Mouse (Mus musculus) hindbrain, embryonic 15.5 days (tissue): ENCODE measurements at regions not wholly inside any gene's neighbourhood (a gene's known extent, or its start where the extent isn't known, plus 50 kb on each side); places are given as distances from the start of the nearest gene placed in this dataset.

Experiments used
- ATAC-seq: fragments of 200-750 bp; cut with Nextera tagmentation; 2 replicates; pipeline ENCODE4 v1.8.0; 2017; ENCODE audit warnings: low read depth, moderate number of reproducible peaks, moderate TSS enrichment; ENCODE audit not compliant: low FRiP score
- H3K27ac ChIP-seq: fragments of 300-500 bp; sonication (generic); replicated peaks from 2 replicates; pipeline ENCODE4 v1.5.1; 2015; ENCODE audit warnings: mild to moderate bottlenecking, inconsistent platforms
- H3K27me3 ChIP-seq: fragments of 300-500 bp; sonication (generic); 2 replicates; pipeline ENCODE4 v1.6.1; 2015; ENCODE audit warnings: control low read depth, inconsistent platforms
- H3K36me3 ChIP-seq: fragments of 300-500 bp; sonication (generic); 2 replicates; pipeline ENCODE4 v1.6.1; 2015; ENCODE audit warnings: control low read depth, inconsistent platforms
- H3K4me1 ChIP-seq: fragments of 300-500 bp; sonication (generic); replicated peaks from 2 replicates; pipeline ENCODE4 v1.6.1; 2015; ENCODE audit warnings: control low read depth, inconsistent platforms
- H3K4me2 ChIP-seq: fragments of 300-500 bp; sonication (generic); 2 replicates; pipeline ENCODE4 v1.6.1; 2015; ENCODE audit warnings: moderate library complexity, mild to moderate bottlenecking, inconsistent platforms
- H3K4me3 ChIP-seq: fragments of 300-500 bp; sonication (generic); 2 replicates; pipeline ENCODE4 v1.5.1; 2015; ENCODE audit warnings: mild to moderate bottlenecking, inconsistent platforms
- H3K9ac ChIP-seq: fragments of 300-500 bp; sonication (generic); 2 replicates; pipeline ENCODE4 v1.6.1; 2015; ENCODE audit warnings: inconsistent platforms
- H3K9me3 ChIP-seq: fragments of 300-500 bp; sonication (generic); 2 replicates; pipeline ENCODE4 v1.6.1; 2016; ENCODE audit warnings: control low read depth, inconsistent platforms
- WGBS: fragments of 180-500 bp; shearing (Covaris S2); methylation state at CpG from one replicate; pipeline ENCODE4 v1.1.7; 2015; 5-methylcytosine and 5-hydroxymethylcytosine counted together

- ATAC-seq, result no peak
- Histone ChIP-seq H3K36me3 (no peaks in the 10 kb centered on the region), H3K4me3 (no peak overlapping the region), H3K27ac (no peak overlapping the region), H3K4me1 (no peaks in the 10 kb centered on the region), H3K4me2 (no peak overlapping the region), H3K27me3 (no peaks in the 10 kb centered on the region), H3K9ac (no peak overlapping the region), H3K9me3 (no peaks in the 10 kb centered on the region)
Observed at GRCm38 (mm10) chr8:102845362-102845761, 59.9 kb upstream of the Cdh11 start.

GRCm38 (mm10) chr8:102860021-102860420 lies 74.6 kb upstream of the Cdh11 start:
- H3K4me3 ChIP-seq, result no peak overlapping the region
- H3K9ac ChIP-seq, result no peak overlapping the region
- WGBS, result 86% methylated on average over 1 of the region's 1 CpGs
- H3K36me3 ChIP-seq, result no peaks in the 10 kb centered on the region
- H3K4me1 ChIP-seq, result no peaks in the 10 kb centered on the region
- no peaks in the 10 kb centered on the region for H3K9me3 ChIP-seq
- H3K27me3 ChIP-seq, result no peaks in the 10 kb centered on the region
- H3K27ac ChIP-seq, result no peak overlapping the region
- H3K4me2 ChIP-seq, result no peak overlapping the region
- no peak for ATAC-seq

- ATAC-seq, result no peak
- no peak overlapping the region for H3K27ac ChIP-seq
- H3K36me3 ChIP-seq, result no peaks in the 10 kb centered on the region
- no peaks in the 10 kb centered on the region for H3K4me1 ChIP-seq
- H3K9ac ChIP-seq, result no peak overlapping the region
- no peak overlapping the region for H3K4me2 ChIP-seq
- no peaks in the 10 kb centered on the region for H3K9me3 ChIP-seq
- no peaks in the 10 kb centered on the region for H3K27me3 ChIP-seq
- 88% methylated on average over 2 of the region's 2 CpGs for WGBS
- no peak overlapping the region for H3K4me3 ChIP-seq
Observed at GRCm38 (mm10) chr8:102899525-102899924, 114.1 kb upstream of the Cdh11 start.

- WGBS, result 53% methylated on average over 5 of the region's 5 CpGs
- no peak overlapping the region for H3K27ac ChIP-seq
- no peak overlapping the region for H3K4me2 ChIP-seq
- no peak for ATAC-seq
- no peaks in the 10 kb centered on the region for H3K36me3 ChIP-seq
- no peaks in the 10 kb centered on the region for H3K9me3 ChIP-seq
- H3K4me3 ChIP-seq, result no peak overlapping the region
- no peak overlapping the region for H3K9ac ChIP-seq
- no peaks in the 10 kb centered on the region for H3K27me3 ChIP-seq
- H3K4me1 ChIP-seq, result no peaks in the 10 kb centered on the region
Observed at GRCm38 (mm10) chr8:102900662-102901061, 115.2 kb upstream of the Cdh11 start.

GRCm38 (mm10) chr8:102907444-102907843 lies 122.0 kb upstream of the Cdh11 start:
- H3K4me2 ChIP-seq, result no peak overlapping the region
- no peaks in the 10 kb centered on the region for H3K4me1 ChIP-seq
- ATAC-seq, result no peak
- H3K27me3 ChIP-seq, result no peaks in the 10 kb centered on the region
- WGBS, result 67% methylated on average over 2 of the region's 2 CpGs
- H3K9me3 ChIP-seq, result no peaks in the 10 kb centered on the region
- no peak overlapping the region for H3K9ac ChIP-seq
- no peaks in the 10 kb centered on the region for H3K36me3 ChIP-seq
- H3K4me3 ChIP-seq, result no peak overlapping the region
- H3K27ac ChIP-seq, result no peak overlapping the region

- no peak overlapping the region for H3K4me2 ChIP-seq
- 20% methylated on average over 3 of the region's 3 CpGs for WGBS
- no peak overlapping the region for H3K4me3 ChIP-seq
- H3K4me1 ChIP-seq, result no peaks in the 10 kb centered on the region; the same call in 1 of the 2 replicates
- H3K9me3 ChIP-seq, result no peaks in the 10 kb centered on the region
- ATAC-seq, result no peak
- H3K9ac ChIP-seq, result no peak overlapping the region
- H3K36me3 ChIP-seq, result no peaks in the 10 kb centered on the region
- no peak overlapping the region for H3K27ac ChIP-seq
- H3K27me3 ChIP-seq, result no peaks in the 10 kb centered on the region
Observed at GRCm38 (mm10) chr8:102931342-102931835, 145.9 kb upstream of the Cdh11 start.

- H3K4me1 ChIP-seq, result no peaks in the 10 kb centered on the region
- no peak for ATAC-seq
- H3K9me3 ChIP-seq, result no peaks in the 10 kb centered on the region
- H3K9ac ChIP-seq, result no peak overlapping the region
- no peak overlapping the region for H3K4me3 ChIP-seq
- no peaks in the 10 kb centered on the region for H3K27me3 ChIP-seq
- H3K27ac ChIP-seq, result no peak overlapping the region
- no peaks in the 10 kb centered on the region for H3K36me3 ChIP-seq
- 89% methylated on average over 2 of the region's 2 CpGs for WGBS
- no peak overlapping the region for H3K4me2 ChIP-seq
Observed at GRCm38 (mm10) chr8:102938771-102939170, 153.3 kb upstream of the Cdh11 start.

- H3K9ac ChIP-seq, result no peak overlapping the region
- H3K27me3 ChIP-seq, result no peaks in the 10 kb centered on the region
- H3K9me3 ChIP-seq, result no peaks in the 10 kb centered on the region
- 95% methylated on average over 5 of the region's 5 CpGs for WGBS
- H3K4me1 ChIP-seq, result no peaks in the 10 kb centered on the region
- no peak for ATAC-seq
- no peak overlapping the region for H3K27ac ChIP-seq
- no peaks in the 10 kb centered on the region for H3K36me3 ChIP-seq
- H3K4me3 ChIP-seq, result no peak overlapping the region
- H3K4me2 ChIP-seq, result no peak overlapping the region
Observed at GRCm38 (mm10) chr8:102945546-102945945, 160.1 kb upstream of the Cdh11 start.

- Histone ChIP-seq H3K9me3 (no peaks in the 10 kb centered on the region), H3K9ac (no peak overlapping the region), H3K36me3 (no peaks in the 10 kb centered on the region), H3K4me3 (no peak overlapping the region), H3K4me1 (no peaks in the 10 kb centered on the region), H3K27me3 (no peaks in the 10 kb centered on the region), H3K27ac (no peak overlapping the region), H3K4me2 (no peak overlapping the region)
- WGBS, result 65% methylated on average over 7 of the region's 7 CpGs
- no peak for ATAC-seq
Observed at GRCm38 (mm10) chr8:102978161-102978581, 192.7 kb upstream of the Cdh11 start.

GRCm38 (mm10) chr8:102983220-102983909 lies 197.9 kb upstream of the Cdh11 start:
- no peak for ATAC-seq
- Histone ChIP-seq H3K4me2 (no peak overlapping the region), H3K27me3 (no peaks in the 10 kb centered on the region), H3K4me1 (no peaks in the 10 kb centered on the region), H3K4me3 (no peak overlapping the region), H3K36me3 (no peaks in the 10 kb centered on the region), H3K9ac (no peak overlapping the region), H3K27ac (no peak overlapping the region), H3K9me3 (no peaks in the 10 kb centered on the region)
- WGBS, result 46% methylated on average over 3 of the region's 3 CpGs

GRCm38 (mm10) chr8:102983910-102984225 lies 198.4 kb upstream of the Cdh11 start:
- H3K4me3 ChIP-seq, result no peak overlapping the region
- no peak overlapping the region for H3K9ac ChIP-seq
- H3K36me3 ChIP-seq, result no peaks in the 10 kb centered on the region
- WGBS, result 38% methylated on average over 3 of the region's 3 CpGs
- no peaks in the 10 kb centered on the region for H3K4me1 ChIP-seq
- no peak overlapping the region for H3K27ac ChIP-seq
- H3K9me3 ChIP-seq, result no peaks in the 10 kb centered on the region
- H3K27me3 ChIP-seq, result no peaks in the 10 kb centered on the region
- H3K4me2 ChIP-seq, result no peak overlapping the region
- ATAC-seq, result no peak

- no peak for ATAC-seq
- Histone ChIP-seq H3K4me2 (no peak overlapping the region), H3K4me1 (no peaks in the 10 kb centered on the region), H3K9ac (no peak overlapping the region), H3K9me3 (no peaks in the 10 kb centered on the region), H3K4me3 (no peak overlapping the region), H3K27me3 (no peaks in the 10 kb centered on the region), H3K27ac (no peak overlapping the region), H3K36me3 (no peaks in the 10 kb centered on the region)
- 33% methylated on average over 2 of the region's 2 CpGs for WGBS
Observed at GRCm38 (mm10) chr8:103007284-103007984, 222.0 kb upstream of the Cdh11 start.

GRCm38 (mm10) chr8:103019121-103019520 lies 233.7 kb upstream of the Cdh11 start:
- H3K4me3 ChIP-seq, result no peak overlapping the region
- no peak overlapping the region for H3K4me2 ChIP-seq
- no peak for ATAC-seq
- H3K9me3 ChIP-seq, result no peaks in the 10 kb centered on the region
- no peaks in the 10 kb centered on the region for H3K27me3 ChIP-seq
- WGBS, result 65% methylated on average over 4 of the region's 4 CpGs
- no peaks in the 10 kb centered on the region for H3K4me1 ChIP-seq
- H3K36me3 ChIP-seq, result no peaks in the 10 kb centered on the region
- H3K9ac ChIP-seq, result no peak overlapping the region
- no peak overlapping the region for H3K27ac ChIP-seq
